ENCODE assay signal across 8 mouse cellular contexts in the genomic region with DNA sequence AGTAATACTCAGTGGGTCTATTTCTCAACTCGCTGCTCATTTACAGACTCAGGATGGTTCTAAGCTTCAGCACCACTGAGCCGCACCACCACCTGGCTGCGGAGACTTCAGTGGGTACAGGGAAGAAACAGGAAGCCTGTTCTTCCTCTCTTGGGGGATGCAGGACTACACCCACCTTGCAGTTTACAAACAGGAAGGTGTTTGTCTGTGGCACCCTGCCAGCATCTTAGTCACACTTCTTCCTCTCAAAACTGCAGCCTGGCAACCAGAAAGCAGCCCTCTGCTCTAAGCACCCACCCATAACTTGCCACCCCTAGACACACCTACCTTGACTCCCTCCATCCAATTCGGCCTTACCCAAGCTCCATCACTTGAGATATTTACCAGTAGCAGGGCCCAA. TPM values are rescaled to one million over a fixed set of nuclear protein-coding genes. Genes with fewer than 3 reads are reported as not detected.
DNase-seq lines count a peak whose midpoint lies in the region.

No protein-coding gene starts in this region.

- intact Hi-C loops in heart, postnatal 25 days (cut with DNase I) = no loop called here

- DNase-seq in layer of hippocampus, adult 9-11 months = peak; percentile 50
- DNase-seq in layer of hippocampus, postnatal 36 days = no peak
- DNase-seq in adrenal gland, adult 2 months = peak; percentile 67
- DNase-seq in heart, postnatal 25 days (ENCODE audit: low spot score) = peak; percentile 53
- DNase-seq in lung, postnatal 25 days (ENCODE audit: low spot score) = peak; percentile 82
- DNase-seq in thymus, postnatal 10 days (ENCODE audit: low spot score in 2 of 2) = peak; percentile 48 to 63
- DNase-seq in embryo, embryonic 9.5 days (ENCODE audit: extremely low spot score) = no peak
- no peak for DNase-seq in embryo, embryonic 10.5 days (ENCODE audit: low spot score)

RNA-seq across cellular contexts. Expression of a gene that starts 55.1 kb away (rescaled TPM):
- total RNA-seq in layer of hippocampus, postnatal 36 days (2021) = 10 to 100 TPM; 79.8 to 89.9 TPM
- 100 to 1,000 TPM; 213 to 344 TPM for total RNA-seq in adrenal gland, adult 2 months (2021)
- 19.4 and 34.0 TPM in 2 replicates for polyA plus RNA-seq in adrenal gland, adult 2 months (2012; rRNA removed)
- total RNA-seq in heart, postnatal 25 days (2021) = 1 to 10 TPM; 6.1 to 8.9 TPM

Comparison
In these comparisons a context has a peak if more than half of its experiments do, and no peak if none do; other contexts are left out.
1. DNase-seq: peak in layer of hippocampus, adult 9-11 months (single experiment), adrenal gland, adult 2 months (single experiment), heart, postnatal 25 days (single experiment), lung, postnatal 25 days (single experiment) and thymus, postnatal 10 days (2 of 2); none in layer of hippocampus, postnatal 36 days (0 of 2), embryo, embryonic 9.5 days (single experiment) and embryo, embryonic 10.5 days (single experiment).
2. RNA of a gene that starts 55.1 kb away (total RNA-seq): 213 to 344 TPM in adrenal gland, adult 2 months and 79.8 to 89.9 TPM in layer of hippocampus, postnatal 36 days; 6.1 to 8.9 TPM in heart, postnatal 25 days; every median in the first group is over 4 times any median in the second.